Mouse (Mus musculus) hindbrain, embryonic 14.5 days (tissue): ENCODE measurements around the gene Cdkn2aipnl. TPM values are rescaled to one million over a fixed set of nuclear protein-coding genes. Genes with fewer than 3 reads are reported as not detected.
A peak's percentile ranks its signal among the peaks of the same experiment; 100 is the strongest.

Source experiments
- ATAC-seq: fragments of 200-750 bp; cut with Nextera tagmentation; 2 replicates; pipeline ENCODE4 v1.8.0; 2017; ENCODE audit warnings: moderate number of reproducible peaks, mild to moderate bottlenecking, moderate TSS enrichment, moderate library complexity; ENCODE audit not compliant: low FRiP score
- DNase-seq: peaks from one replicate; pipeline ENCODE4 v3.0.0-alpha.2; 2015; ENCODE audit warnings: low spot score
- H3K27ac ChIP-seq: fragments of 300-500 bp; sonication (generic); 2 replicates; pipeline ENCODE4 v1.5.1; 2014; ENCODE audit warnings: mild to moderate bottlenecking, moderate library complexity
- H3K27me3 ChIP-seq: fragments of 300-500 bp; sonication (generic); 2 replicates; pipeline ENCODE4 v1.6.1; 2014; ENCODE audit warnings: mild to moderate bottlenecking, low read length, mixed read lengths; ENCODE audit not compliant: control insufficient read depth, insufficient read depth
- H3K36me3 ChIP-seq: fragments of 300-500 bp; sonication (generic); replicated peaks from 2 replicates; pipeline ENCODE4 v1.6.1; 2014; ENCODE audit not compliant: control insufficient read depth, insufficient read depth
- H3K4me1 ChIP-seq: fragments of 300-500 bp; sonication (generic); replicated peaks from 2 replicates; pipeline ENCODE4 v1.6.1; 2014; ENCODE audit warnings: antibody characterized with exemption, low read length, mixed read lengths; ENCODE audit not compliant: control insufficient read depth, insufficient read depth
- H3K4me2 ChIP-seq: fragments of 300-500 bp; sonication (generic); replicated peaks from 2 replicates; pipeline ENCODE4 v1.6.1; 2014; ENCODE audit warnings: mild to moderate bottlenecking, moderate library complexity
- H3K4me3 ChIP-seq: fragments of 300-500 bp; sonication (generic); replicated peaks from 2 replicates; pipeline ENCODE4 v1.5.1; 2014; ENCODE audit warnings: mild to moderate bottlenecking, low read length
- H3K9ac ChIP-seq: fragments of 300-500 bp; sonication (generic); 2 replicates; pipeline ENCODE4 v1.6.1; 2014
- H3K9me3 ChIP-seq: fragments of 300-500 bp; sonication (generic); 2 replicates; pipeline ENCODE4 v1.6.1; 2016; ENCODE audit warnings: low read length; ENCODE audit not compliant: control insufficient read depth
- WGBS: fragments of 180-500 bp; shearing (Covaris S2); extraction: QIAGEN DNeasy Blood & Tissue Kit; methylation state at CpG from one replicate; pipeline ENCODE4 v1.1.7; 2014; 5-methylcytosine and 5-hydroxymethylcytosine counted together
- polyA plus RNA-seq: library from polyadenylated mRNA; unstranded; fragments of >200 nt; fragmentation: Nextera tagmentation; extraction: Ambion mirVana; gene quantifications from 2 replicates; pipeline ENCODE4 v1.2.1, GENCODE M21; 2014

The Cdkn2aipnl gene
- 117 and 129 TPM in 2 replicates for polyA plus RNA-seq

GRCm38 (mm10) chr11:51967443-51968401 lies at the start of gene Cdkn2aipnl:
TSS of gene Cdkn2aipnl (plus strand) at chr11:51967661.
- H3K4me1 ChIP-seq: peaks cover 5% of the 10 kb centered on the region; the same call in 1 of the 2 replicates
- 3% methylated on average over 63 of the region's 63 CpGs for WGBS
- peak within 1 kb of the TSS; percentile 91 for H3K9ac ChIP-seq
- peak within 1 kb of the TSS; percentile 88 for H3K4me3 ChIP-seq
- ATAC-seq (peak; percentile 96), DNase-seq (peak; percentile 99)
- H3K27ac ChIP-seq: peak within 1 kb of the TSS; percentile 74; the same call in 1 of the 2 replicates
- H3K9me3 ChIP-seq: no peaks in the 10 kb centered on the region
- no peaks in the 10 kb centered on the region for H3K27me3 ChIP-seq
- peak within 1 kb of the TSS; percentile 85 for H3K4me2 ChIP-seq
- H3K36me3 ChIP-seq: peaks cover 30% of the 10 kb centered on the region

GRCm38 (mm10) chr11:51917951-51918350 lies 49.5 kb upstream of the Cdkn2aipnl start:
- no peak overlapping the region for H3K9ac ChIP-seq
- no peaks in the 10 kb centered on the region for H3K36me3 ChIP-seq
- 75% methylated on average over 2 of the region's 2 CpGs for WGBS
- no peak overlapping the region for H3K27ac ChIP-seq
- no peak overlapping the region for H3K4me3 ChIP-seq
- DNase-seq: no peak
- no peaks in the 10 kb centered on the region for H3K27me3 ChIP-seq
- H3K4me1 ChIP-seq: peaks cover 11% of the 10 kb centered on the region
- no peak overlapping the region for H3K4me2 ChIP-seq
- ATAC-seq: no peak
- H3K9me3 ChIP-seq: no peaks in the 10 kb centered on the region

- no peak overlapping the region for H3K4me3 ChIP-seq
- H3K4me2 ChIP-seq: no peak overlapping the region
- no peak overlapping the region for H3K9ac ChIP-seq
- peaks cover 11% of the 10 kb centered on the region for H3K4me1 ChIP-seq
- H3K9me3 ChIP-seq: no peaks in the 10 kb centered on the region
- no peak for ATAC-seq
- H3K27me3 ChIP-seq: no peaks in the 10 kb centered on the region
- no peak overlapping the region for H3K27ac ChIP-seq
- no peaks in the 10 kb centered on the region for H3K36me3 ChIP-seq
- DNase-seq: no peak
- 92% methylated on average over 2 of the region's 2 CpGs for WGBS
Measured at GRCm38 (mm10) chr11:51918576-51918975, 48.9 kb upstream of the Cdkn2aipnl start.

DNA sequence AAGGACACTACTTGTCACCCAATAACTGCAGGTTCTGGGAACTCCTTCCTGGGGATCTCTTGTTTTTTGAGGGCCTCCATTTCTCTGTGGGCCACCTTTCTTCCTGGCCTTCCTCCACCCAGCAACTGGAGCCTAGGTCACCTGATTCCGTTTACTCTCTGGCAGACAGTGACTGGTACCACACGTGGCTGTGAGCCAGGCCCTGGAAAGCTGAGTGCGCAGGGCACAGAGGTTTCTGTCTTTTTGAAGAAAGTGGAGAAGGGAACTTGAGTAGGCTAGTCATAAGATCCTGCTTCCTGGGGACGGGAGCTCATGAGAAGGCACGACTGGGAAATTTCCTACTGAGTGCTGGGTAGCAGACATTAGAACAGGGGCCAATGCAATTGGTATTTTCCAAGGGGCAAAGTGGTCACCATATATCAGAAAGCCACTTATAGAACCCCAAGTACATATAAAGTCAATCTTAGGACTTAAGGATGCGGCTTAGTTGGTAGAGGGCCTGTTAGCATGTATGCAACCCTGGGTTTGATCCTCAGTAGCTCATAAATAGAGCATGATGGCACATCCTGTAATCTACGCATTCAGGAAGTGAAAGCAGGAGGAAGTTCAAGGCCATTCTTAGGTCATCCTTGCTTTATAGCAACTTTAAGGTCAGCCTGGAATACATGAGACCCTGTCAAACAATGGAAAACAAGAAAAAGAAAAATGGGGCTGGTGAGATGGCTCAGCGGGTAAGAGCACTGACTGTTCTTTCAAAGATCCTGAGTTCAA lies 45.9 kb upstream of the Cdkn2aipnl start:
- ATAC-seq (no peak), DNase-seq (no peak)
- no peaks in the 10 kb centered on the region for H3K36me3 ChIP-seq
- 86% methylated on average over 8 of the region's 8 CpGs for WGBS
- no peaks in the 10 kb centered on the region for H3K9me3 ChIP-seq
- peaks cover 3% of the 10 kb centered on the region; the same call in 1 of the 2 replicates for H3K4me1 ChIP-seq
- H3K4me2 ChIP-seq: no peak overlapping the region
- no peaks in the 10 kb centered on the region for H3K27me3 ChIP-seq
- no peak overlapping the region for H3K27ac ChIP-seq
- no peak overlapping the region for H3K4me3 ChIP-seq
- H3K9ac ChIP-seq: no peak overlapping the region

GRCm38 (mm10) chr11:51922421-51922841 lies 45.0 kb upstream of the Cdkn2aipnl start:
- H3K4me2 ChIP-seq: no peak overlapping the region
- H3K27me3 ChIP-seq: no peaks in the 10 kb centered on the region
- DNase-seq (no peak), ATAC-seq (no peak)
- H3K9me3 ChIP-seq: no peaks in the 10 kb centered on the region
- no peak overlapping the region for H3K27ac ChIP-seq
- H3K4me3 ChIP-seq: no peak overlapping the region
- no peaks in the 10 kb centered on the region for H3K4me1 ChIP-seq
- H3K9ac ChIP-seq: no peak overlapping the region
- 84% methylated on average over 3 of the region's 3 CpGs for WGBS
- no peaks in the 10 kb centered on the region for H3K36me3 ChIP-seq

DNA sequence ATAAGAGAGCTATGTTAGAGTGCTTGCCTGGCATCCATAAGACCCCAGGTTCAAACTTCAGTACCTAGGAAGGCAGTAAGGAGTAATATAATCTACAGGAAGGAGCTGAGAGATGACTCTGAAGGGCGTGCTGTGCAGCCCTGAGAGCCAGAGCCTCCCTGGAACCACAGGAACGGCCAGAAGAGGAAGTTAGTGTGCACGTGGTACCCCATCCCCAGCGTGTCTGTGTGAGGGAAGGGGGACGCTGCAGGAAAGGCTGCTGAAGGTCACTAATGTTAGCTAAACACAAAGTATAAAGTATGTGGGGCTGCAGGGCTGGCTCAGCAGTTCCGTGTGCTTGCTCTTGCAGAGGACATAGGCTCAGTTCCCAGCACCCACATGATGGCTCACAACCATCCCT lies 41.9 kb upstream of the Cdkn2aipnl start:
- H3K36me3 ChIP-seq: no peaks in the 10 kb centered on the region
- no peak overlapping the region for H3K9ac ChIP-seq
- H3K27ac ChIP-seq: no peak overlapping the region
- H3K4me1 ChIP-seq: no peaks in the 10 kb centered on the region
- no peak overlapping the region for H3K4me3 ChIP-seq
- ATAC-seq (no peak), DNase-seq (no peak)
- H3K4me2 ChIP-seq: no peak overlapping the region
- 78% methylated on average over 6 of the region's 6 CpGs for whole genome bisulfite sequencing
- no peaks in the 10 kb centered on the region for H3K27me3 ChIP-seq
- H3K9me3 ChIP-seq: no peaks in the 10 kb centered on the region

DNA sequence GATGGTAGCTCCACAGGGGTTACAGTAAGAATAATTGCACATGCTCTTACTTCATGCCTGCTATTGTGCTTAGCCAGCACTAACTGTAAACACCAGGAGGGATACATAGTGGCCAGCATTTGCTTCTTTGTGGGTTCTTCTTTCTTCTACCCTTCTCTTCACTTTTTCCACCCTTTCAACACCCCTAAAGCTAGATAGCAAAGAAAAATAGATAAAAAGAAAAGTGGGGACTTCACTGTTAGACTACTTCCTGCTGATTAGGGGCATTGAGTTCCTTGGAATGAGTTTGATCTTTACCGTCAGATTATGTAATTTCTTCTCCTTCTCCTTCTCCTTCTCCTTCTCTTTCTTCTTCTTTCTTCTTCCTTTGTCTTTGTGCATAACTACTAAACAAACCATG lies 41.1 kb upstream of the Cdkn2aipnl start:
- 93% methylated on average over 1 of the region's 1 CpGs for WGBS
- DNase-seq: no peak
- Histone ChIP-seq H3K27ac (no peak overlapping the region), H3K9ac (no peak overlapping the region), H3K27me3 (no peaks in the 10 kb centered on the region), H3K4me3 (no peak overlapping the region), H3K4me1 (no peaks in the 10 kb centered on the region), H3K9me3 (no peaks in the 10 kb centered on the region), H3K4me2 (no peak overlapping the region), H3K36me3 (no peaks in the 10 kb centered on the region)
- no peak for ATAC-seq

- Histone ChIP-seq H3K4me2 (no peak overlapping the region), H3K9me3 (no peaks in the 10 kb centered on the region), H3K27ac (no peak overlapping the region), H3K36me3 (no peaks in the 10 kb centered on the region), H3K4me3 (no peak overlapping the region), H3K27me3 (no peaks in the 10 kb centered on the region), H3K4me1 (no peaks in the 10 kb centered on the region), H3K9ac (no peak overlapping the region)
- no peak for DNase-seq
- no peak for ATAC-seq
- 82% methylated on average over 2 of the region's 2 CpGs for WGBS
Measured at GRCm38 (mm10) chr11:51927106-51927505, 40.4 kb upstream of the Cdkn2aipnl start.

- WGBS: 92% methylated on average over 1 of the region's 1 CpGs
- no peak overlapping the region for H3K9ac ChIP-seq
- H3K4me3 ChIP-seq: no peak overlapping the region
- no peak overlapping the region for H3K27ac ChIP-seq
- no peaks in the 10 kb centered on the region for H3K27me3 ChIP-seq
- no peaks in the 10 kb centered on the region for H3K4me1 ChIP-seq
- no peaks in the 10 kb centered on the region for H3K9me3 ChIP-seq
- ATAC-seq (no peak), DNase-seq (no peak)
- no peaks in the 10 kb centered on the region for H3K36me3 ChIP-seq
- H3K4me2 ChIP-seq: no peak overlapping the region
Measured at GRCm38 (mm10) chr11:51931138-51931537, 36.3 kb upstream of the Cdkn2aipnl start.
